In the genomic region with DNA sequence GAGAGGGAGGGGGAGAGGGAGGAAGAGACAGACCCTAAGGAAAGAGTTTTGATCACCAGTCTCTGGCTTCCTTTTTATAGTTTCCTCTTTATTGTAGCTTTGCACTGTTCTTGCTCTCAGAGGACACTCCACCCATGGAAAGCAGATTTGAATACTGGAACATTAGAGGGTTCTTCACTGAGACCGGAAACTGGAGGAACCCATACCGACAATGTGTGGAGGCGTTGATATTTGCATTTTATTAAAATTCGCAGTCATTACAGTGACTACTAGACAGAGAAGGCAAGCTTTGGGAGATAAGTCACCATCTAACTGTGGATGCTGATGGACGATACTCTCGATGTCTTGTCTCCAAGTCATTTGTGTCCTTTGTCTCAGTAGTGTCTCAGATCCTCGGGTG, we compare ENCODE assay signal across 25 mouse cellular contexts.
"Had no signal": no experiment of that assay in that cellular context is flagged by ENCODE, and none has a peak within 500 bp of the region (broad histone marks: within the 10 kb centered on the region; RNA-seq: fewer than 3 reads in every experiment).

No protein-coding gene starts in this region.

- H3K9me3 ChIP-seq: heart, embryonic 10.5 days; heart, embryonic 13.5 days; heart, embryonic 15.5 days; hindbrain, embryonic 13.5 days; hindbrain, embryonic 15.5 days; kidney, embryonic 15.5 days; limb, embryonic 10.5 days; limb, embryonic 12.5 days; liver, embryonic 13.5 days had no signal

- H3K27ac ChIP-seq: heart, embryonic 10.5 days; heart, embryonic 13.5 days; heart, embryonic 15.5 days; hindbrain, embryonic 13.5 days; hindbrain, embryonic 15.5 days; hindbrain, postnatal 0 days; kidney, embryonic 15.5 days; kidney, postnatal 0 days; left cerebral cortex, adult 2 months; limb, embryonic 10.5 days; limb, embryonic 12.5 days; liver, embryonic 13.5 days had no signal

- H3K27me3 ChIP-seq: heart, embryonic 13.5 days; heart, embryonic 15.5 days; hindbrain, embryonic 13.5 days; hindbrain, embryonic 15.5 days; kidney, embryonic 15.5 days; liver, embryonic 13.5 days had no signal

- H3K36me3 ChIP-seq: heart, embryonic 10.5 days; heart, embryonic 13.5 days; heart, embryonic 15.5 days; hindbrain, embryonic 13.5 days; hindbrain, embryonic 15.5 days; kidney, embryonic 15.5 days; limb, embryonic 10.5 days; limb, embryonic 12.5 days; liver, embryonic 13.5 days had no signal

- ATAC-seq: hindbrain, postnatal 0 days; intestine, embryonic 16.5 days had no signal

- H3K4me3 ChIP-seq: heart, embryonic 10.5 days; heart, embryonic 13.5 days; heart, embryonic 15.5 days; hindbrain, embryonic 13.5 days; hindbrain, embryonic 15.5 days; kidney, embryonic 15.5 days; left cerebral cortex, adult 2 months; limb, embryonic 10.5 days; limb, embryonic 12.5 days; liver, embryonic 13.5 days had no signal

- H3K9ac ChIP-seq: heart, embryonic 13.5 days; heart, embryonic 15.5 days; hindbrain, embryonic 13.5 days; hindbrain, embryonic 15.5 days; kidney, embryonic 15.5 days; limb, embryonic 12.5 days; liver, embryonic 13.5 days had no signal

- H3K4me1 ChIP-seq: hindbrain, embryonic 13.5 days; hindbrain, embryonic 15.5 days; kidney, embryonic 15.5 days; limb, embryonic 10.5 days; limb, embryonic 12.5 days had no signal

- DNase-seq: gastrocnemius, postnatal 14 days; gastrocnemius, postnatal 36 days; heart, adult 18-20 months; heart, postnatal 14 days; heart, postnatal 36 days; kidney, adult 11 months; kidney, adult 2 months; kidney, adult 9 months; kidney, postnatal 14 days; kidney, postnatal 36 days; liver; liver, embryonic 13.5 days had no signal

- H3K4me2 ChIP-seq: heart, embryonic 13.5 days; heart, embryonic 15.5 days; hindbrain, embryonic 13.5 days; hindbrain, embryonic 15.5 days; kidney, embryonic 15.5 days; limb, embryonic 12.5 days; liver, embryonic 11.5 days; liver, embryonic 13.5 days had no signal
